8 mouse cellular contexts compared by ENCODE assay signal in genomic region chr12:82616813-82617681, GRCm38 (mm10). TPM values are rescaled to one million over a fixed set of nuclear protein-coding genes. Genes with fewer than 3 reads are reported as not detected.
DNase-seq lines count a peak whose midpoint lies in the region; ATAC-seq and TF ChIP-seq lines count a peak whose summit lies in the region.
"Had no signal": no experiment of that assay in that cellular context is flagged by ENCODE, and none has a peak within 500 bp of the region (broad histone marks: within the 10 kb centered on the region; RNA-seq: fewer than 3 reads in every experiment).

No protein-coding gene starts in this region.

- intact Hi-C loops in heart, adult 2 months (cut with DNase I) = loop anchor here (10.0 kb wide), 2 partner anchors 328 to 398 kb away; no protein-coding TSS in a partner anchor
- intact Hi-C loops in left cerebral cortex, postnatal 4 days (cut with DNase I) = loop anchor here (10.0 kb wide), 3 partner anchors 122 to 398 kb away; no protein-coding TSS in a partner anchor

- no peaks in the 10 kb centered on the region for H3K4me1 ChIP-seq in heart, adult 2 months (ENCODE audit: control insufficient read depth, insufficient read depth, low read length)
- no peaks in the 10 kb centered on the region for H3K4me1 ChIP-seq in kidney, adult 2 months (ENCODE audit: control insufficient read depth, insufficient read depth, low read length)
- H3K4me1 ChIP-seq in midbrain, embryonic 10.5 days = peaks cover 16% of the 10 kb centered on the region
- H3K4me1 ChIP-seq in stomach, embryonic 16.5 days (ENCODE audit: control insufficient read depth, insufficient read depth, low read length) = 0 out of 2 replicates have a peak, but pooled peaks cover 4% of the 10 kb centered on the region

- ATAC-seq in stomach, embryonic 16.5 days (ENCODE audit: insufficient read depth, low FRiP score) = peak; percentile 76

- H3K9ac ChIP-seq in heart, adult 2 months (ENCODE audit: low read depth, low read length) = peak overlapping the region; percentile 64
- H3K9ac ChIP-seq in stomach, embryonic 16.5 days (ENCODE audit: low read length) = peak overlapping the region; percentile 73

- DNase-seq in adrenal gland, postnatal 10 days = peak; percentile 63
- peak; percentile 71 for DNase-seq in embryo, embryonic 11 days
- peak; percentile 67 to 69 for DNase-seq in heart, adult 2 months
- peak; percentile 62 for DNase-seq in kidney, adult 2 months
- DNase-seq in left cerebral cortex, postnatal 4 days = peak; percentile 30
- peak; percentile 55 for DNase-seq in midbrain, embryonic 10.5 days (ENCODE audit: low spot score)

- 2% methylated on average over 86 of the region's 86 CpGs for WGBS in heart, adult 2 months
- 1% methylated on average over 86 of the region's 86 CpGs for WGBS in kidney, adult 2 months
- WGBS in midbrain, embryonic 10.5 days = under 1% methylated on average over 86 of the region's 86 CpGs
- 1% methylated on average over 86 of the region's 86 CpGs for WGBS in stomach, embryonic 16.5 days

- no peaks in the 10 kb centered on the region for H3K27me3 ChIP-seq in heart, adult 2 months (ENCODE audit: control insufficient read depth, insufficient read depth, low read length)
- H3K27me3 ChIP-seq in kidney, adult 2 months (replicated peaks; ENCODE audit: control insufficient read depth, insufficient read depth, low read length) = no peaks in the 10 kb centered on the region; the same call in 1 of the 2 replicates
- H3K27me3 ChIP-seq in midbrain, embryonic 10.5 days (ENCODE audit: low read depth, poor library complexity, severe bottlenecking) = peaks cover 64% of the 10 kb centered on the region
- peaks cover 30% of the 10 kb centered on the region for H3K27me3 ChIP-seq in stomach, embryonic 16.5 days (ENCODE audit: control insufficient read depth, insufficient read depth, low read length)

- H3K4me2 ChIP-seq in stomach, embryonic 16.5 days (ENCODE audit: low read depth, low read length) = peak overlapping the region; percentile 94

- H3K79me2 ChIP-seq in heart, adult 2 months (replicated peaks; ENCODE audit: control insufficient read depth, insufficient read depth, low read length) = no peaks in the 10 kb centered on the region

- TF ChIP-seq POLR2A in heart, adult 2 months (IDR thresholded peaks at IDR 0.05; ENCODE audit: insufficient read depth, low read depth, low read length) = no peak
- TF ChIP-seq POLR2A in kidney, adult 2 months (IDR thresholded peaks at IDR 0.05; ENCODE audit: low read depth, low read length) = no peak

- no peaks in the 10 kb centered on the region for H3K9me3 ChIP-seq in midbrain, embryonic 10.5 days (replicated peaks)
- H3K9me3 ChIP-seq in stomach, embryonic 16.5 days (replicated peaks; ENCODE audit: control insufficient read depth, low read length) = no peaks in the 10 kb centered on the region

- peak; percentile 71 for TF ChIP-seq CTCF in heart, adult 2 months (IDR thresholded peaks at IDR 0.05)
- TF ChIP-seq CTCF in kidney, adult 2 months (conservative IDR thresholded peaks at IDR 0.05; ENCODE audit: insufficient read depth, insufficient read length, low read depth, low read length) = no peak; the same call in 1 of the 2 replicates

- TF ChIP-seq EP300 in heart, adult 2 months (IDR thresholded peaks at IDR 0.05; ENCODE audit: insufficient read depth, low read depth, low read length) = no peak

- peak overlapping the region; percentile 64 for H3K4me3 ChIP-seq in heart, adult 2 months
- peak overlapping the region; percentile 67 for H3K4me3 ChIP-seq in kidney, adult 2 months (ENCODE audit: insufficient read depth, low read depth, low read length)
- peak overlapping the region; percentile 75 for H3K4me3 ChIP-seq in midbrain, embryonic 10.5 days
- peak overlapping the region; percentile 48 for H3K4me3 ChIP-seq in stomach, embryonic 16.5 days (replicated peaks; ENCODE audit: low read length)

- peak overlapping the region; percentile 68 for H3K27ac ChIP-seq in heart, adult 2 months
- H3K27ac ChIP-seq in kidney, adult 2 months (ENCODE audit: insufficient read depth, low read depth, low read length) = no peak overlapping the region
- peak overlapping the region; percentile 64 for H3K27ac ChIP-seq in midbrain, embryonic 10.5 days (replicated peaks)
- H3K27ac ChIP-seq in stomach, embryonic 16.5 days (ENCODE audit: low read length) = no peak overlapping the region

- H3K36me3 ChIP-seq in heart, adult 2 months (ENCODE audit: control insufficient read depth, insufficient read depth, low read length) = no peaks in the 10 kb centered on the region
- H3K36me3 ChIP-seq in kidney, adult 2 months (ENCODE audit: control insufficient read depth, insufficient read depth, low read length) = no peaks in the 10 kb centered on the region
- H3K36me3 ChIP-seq in midbrain, embryonic 10.5 days = no peaks in the 10 kb centered on the region
- no peaks in the 10 kb centered on the region for H3K36me3 ChIP-seq in stomach, embryonic 16.5 days (ENCODE audit: control insufficient read depth, insufficient read depth, low read length)

RNA-seq across cellular contexts. Expression of gene Rgs6, which starts 29.0 kb away (rescaled TPM):
- 1 to 10 TPM; 2.1 to 3.1 TPM for total RNA-seq in adrenal gland, postnatal 10 days (2021)
- total RNA-seq in heart, adult 2 months (2021) = 10 to 100 TPM; 10.2 to 12.6 TPM
- 7.3 and 13.1 TPM in 2 replicates for polyA plus RNA-seq in heart, adult 2 months (2012; rRNA removed)
- 2.9 and 3.2 TPM in 2 replicates for polyA plus RNA-seq in kidney, adult 2 months (2012; rRNA removed)
- total RNA-seq in left cerebral cortex, postnatal 4 days (2021) = 10 to 100 TPM; 65.4 to 79.4 TPM
- polyA plus RNA-seq in midbrain, embryonic 10.5 days (2016; fragmentation: Nextera tagmentation; extraction: Ambion mirVana) = 0.33 and 0.78 TPM in 2 replicates
- polyA plus RNA-seq in stomach, embryonic 16.5 days (2015; fragmentation: Nextera tagmentation; extraction: Ambion mirVana) = 1.5 and 1.6 TPM in 2 replicates
- total RNA-seq: common myeloid progenitor, adult 5-6 weeks had no signal

Comparison
In these comparisons a context has a peak if more than half of its experiments do, and no peak if none do; other contexts are left out.
1. H3K27ac ChIP-seq: peak in heart, adult 2 months (single experiment) and midbrain, embryonic 10.5 days (single experiment); none in kidney, adult 2 months (single experiment) and stomach, embryonic 16.5 days (single experiment).
2. Peak in every context shown above with its lines, with median percentiles within 50 percentile points of each other: DNase-seq and H3K4me3 ChIP-seq.